Mouse (Mus musculus) heart, embryonic 13.5 days (tissue): ENCODE measurements around the gene Atp8b4. TPM values are rescaled to one million over a fixed set of nuclear protein-coding genes. Genes with fewer than 3 reads are reported as not detected.
"Not testable (repeated sequence)": the region's sequence is repeated elsewhere in the genome, so short reads cannot be mapped to it uniquely, and the experiment has no call there.

ENCODE experiments used
- ATAC-seq: fragments of 200-750 bp; cut with Nextera tagmentation; 2 replicates; pipeline ENCODE4 v1.8.0; 2017; ENCODE audit warnings: moderate TSS enrichment; ENCODE audit not compliant: insufficient number of reproducible peaks, low FRiP score, low TSS enrichment; ENCODE audit errors: extremely low read depth
- H3K27ac ChIP-seq: fragments of 300-500 bp; sonication (generic); replicated peaks from 2 replicates; pipeline ENCODE4 v1.5.1; 2015; ENCODE audit warnings: moderate library complexity, mild to moderate bottlenecking, inconsistent platforms
- H3K27me3 ChIP-seq: fragments of 300-500 bp; sonication (generic); replicated peaks from 2 replicates; pipeline ENCODE4 v1.6.1; 2015; ENCODE audit warnings: mild to moderate bottlenecking, inconsistent platforms
- H3K36me3 ChIP-seq: fragments of 300-500 bp; sonication (generic); 2 replicates; pipeline ENCODE4 v1.6.1; 2015; ENCODE audit warnings: mild to moderate bottlenecking, inconsistent platforms
- H3K4me1 ChIP-seq: fragments of 300-500 bp; sonication (generic); 2 replicates; pipeline ENCODE4 v1.6.1; 2015; ENCODE audit warnings: inconsistent platforms
- H3K4me2 ChIP-seq: fragments of 300-500 bp; sonication (generic); 2 replicates; pipeline ENCODE4 v1.6.1; 2015; ENCODE audit warnings: inconsistent platforms, mild to moderate bottlenecking, moderate library complexity
- H3K4me3 ChIP-seq: fragments of 300-500 bp; sonication (generic); 2 replicates; pipeline ENCODE4 v1.5.1; 2015; ENCODE audit warnings: moderate library complexity, mild to moderate bottlenecking, inconsistent platforms
- H3K9ac ChIP-seq: fragments of 300-500 bp; sonication (generic); 2 replicates; pipeline ENCODE4 v1.6.1; 2015; ENCODE audit warnings: inconsistent platforms, mild to moderate bottlenecking, moderate library complexity
- H3K9me3 ChIP-seq: fragments of 300-500 bp; sonication (generic); 2 replicates; pipeline ENCODE4 v1.6.1; 2016; ENCODE audit warnings: inconsistent platforms
- WGBS: fragments of 180-500 bp; shearing (Covaris S2); methylation state at CpG from one replicate; pipeline ENCODE4 v1.1.7; 2015; ENCODE audit warnings: mixed read lengths; 5-methylcytosine and 5-hydroxymethylcytosine counted together
- polyA plus RNA-seq: library from polyadenylated mRNA; unstranded; fragments of >200 nt; fragmentation: Nextera tagmentation; extraction: Ambion mirVana; gene quantifications from 2 replicates; pipeline ENCODE4 v1.2.1, GENCODE M21; 2015

The Atp8b4 gene
- polyA plus RNA-seq, 1 experiment from 2014 or later: 0.27 TPM

DNA sequence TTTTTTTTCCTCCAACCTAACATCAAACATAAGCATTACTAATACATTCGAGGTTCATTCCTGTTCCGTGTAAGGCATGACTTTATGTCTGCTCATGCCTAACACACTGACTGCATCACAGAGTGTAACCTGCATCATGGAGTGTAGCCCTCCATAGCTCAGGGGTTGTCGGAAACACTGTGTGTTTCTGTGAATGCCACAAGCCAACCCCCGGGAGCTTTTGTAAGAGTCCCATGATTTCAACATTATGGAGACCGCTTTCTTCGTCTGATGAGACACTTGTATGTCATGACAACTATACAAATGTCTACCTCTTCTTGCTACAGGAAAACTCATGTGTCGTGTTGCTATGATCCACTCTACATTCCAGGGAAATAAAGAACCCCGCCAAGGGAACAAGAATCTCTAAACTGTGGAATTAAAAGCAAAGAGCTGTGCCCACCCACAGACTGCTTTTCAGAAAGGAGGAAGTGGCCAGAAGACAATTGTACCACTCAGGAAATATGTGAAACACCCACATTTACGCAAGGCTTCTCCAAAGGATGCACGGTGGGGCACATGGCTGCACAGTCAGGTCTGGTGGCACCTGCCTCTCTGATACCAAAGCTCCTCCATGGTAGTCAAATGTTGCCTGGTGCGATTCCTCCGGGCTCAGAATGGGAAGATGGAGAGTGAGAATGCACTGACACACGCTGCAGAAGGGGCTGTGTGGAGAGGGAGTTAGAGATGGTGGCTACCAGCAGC, 33.9 kb downstream of the Atp8b4 start:
- WGBS: 74% methylated on average over 13 of the region's 13 CpGs
- no peak for ATAC-seq

DNA sequence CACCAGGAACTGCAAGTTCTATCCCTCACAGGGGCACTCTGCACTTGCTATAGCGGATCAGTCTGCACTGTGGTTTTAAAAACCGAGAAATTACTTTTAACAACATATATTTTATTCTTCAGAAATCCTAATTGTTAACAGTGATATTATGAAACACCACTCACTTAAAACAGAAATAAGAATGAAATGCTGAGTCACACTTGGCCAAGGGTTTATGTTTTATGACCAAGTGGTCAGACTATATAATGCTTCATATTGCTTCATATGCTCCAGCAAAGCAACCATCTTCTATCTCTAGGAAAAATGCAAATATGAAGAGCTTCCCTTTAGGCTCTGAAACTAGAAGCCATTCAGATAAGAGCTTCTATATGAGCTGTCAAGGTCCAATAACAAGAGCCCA, 41.8 kb downstream of the Atp8b4 start:
- no peak for ATAC-seq
- 72% methylated on average over 2 of the region's 2 CpGs for WGBS
- H3K4me2 ChIP-seq: no peak overlapping the region
- H3K36me3 ChIP-seq: no peaks in the 10 kb centered on the region
- no peaks in the 10 kb centered on the region for H3K9me3 ChIP-seq
- no peak overlapping the region for H3K9ac ChIP-seq
- H3K4me3 ChIP-seq: no peak overlapping the region
- H3K4me1 ChIP-seq: no peaks in the 10 kb centered on the region
- H3K27me3 ChIP-seq: no peaks in the 10 kb centered on the region
- no peak overlapping the region for H3K27ac ChIP-seq

More for the DNA sequence above, 33.9 kb downstream of the Atp8b4 start:
- no peaks in the 10 kb centered on the region for H3K9me3 ChIP-seq
- H3K36me3 ChIP-seq: no peaks in the 10 kb centered on the region
- H3K9ac ChIP-seq: no peak overlapping the region
- H3K27me3 ChIP-seq: no peaks in the 10 kb centered on the region
- no peak overlapping the region for H3K4me3 ChIP-seq
- H3K4me2 ChIP-seq: no peak overlapping the region
- no peaks in the 10 kb centered on the region for H3K4me1 ChIP-seq
- no peak overlapping the region for H3K27ac ChIP-seq

DNA sequence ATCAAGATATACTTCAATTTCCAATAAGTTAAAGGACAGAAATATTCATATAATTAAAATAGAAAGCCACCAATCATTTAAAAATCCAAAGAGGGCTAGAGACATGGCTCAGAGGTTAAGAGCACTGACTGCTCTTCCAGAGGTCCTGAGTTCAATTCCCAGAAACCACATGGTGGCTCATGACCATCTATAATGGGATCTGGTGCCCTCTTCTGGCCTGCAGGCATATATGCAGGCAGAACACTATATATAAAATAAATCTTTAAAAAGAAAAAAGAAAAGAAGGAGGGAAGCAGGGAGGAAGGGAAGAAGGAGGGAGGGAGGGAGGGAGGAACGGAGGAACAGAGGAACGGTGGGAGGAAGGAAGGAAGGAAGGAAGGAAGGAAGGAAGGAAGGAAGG, 42.7 kb downstream of the Atp8b4 start:
- not testable (repeated sequence) for ATAC-seq

DNA sequence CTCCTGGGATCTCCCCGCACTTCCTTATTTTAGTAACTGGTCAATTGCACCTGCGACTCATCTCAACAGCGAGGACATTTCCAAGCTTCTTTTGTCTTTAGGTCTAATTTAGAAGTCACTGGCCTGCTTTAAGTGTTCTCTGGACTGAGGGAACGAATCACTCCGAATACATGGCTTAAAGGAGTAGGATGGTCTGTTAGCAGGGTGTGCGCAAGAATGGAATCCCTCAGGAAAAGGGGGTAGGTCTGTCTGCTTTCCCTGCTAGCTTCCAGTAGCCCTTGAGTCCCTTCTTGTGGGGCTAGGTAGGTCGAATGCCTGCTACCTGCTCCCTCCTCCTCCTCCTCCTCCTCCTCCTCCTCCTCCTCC, 49.6 kb downstream of the Atp8b4 start:
- H3K4me2 ChIP-seq: peak overlapping the region; percentile 29
- H3K9ac ChIP-seq: no peak overlapping the region
- H3K4me3 ChIP-seq: no peak overlapping the region
- peak overlapping the region; percentile 97 for H3K27ac ChIP-seq
- H3K27me3 ChIP-seq: no peaks in the 10 kb centered on the region
- H3K9me3 ChIP-seq: no peaks in the 10 kb centered on the region
- ATAC-seq: peak; percentile 25; the same call in 1 of the 2 replicates
- 57% methylated on average over 7 of the region's 7 CpGs for WGBS
- peaks cover 17% of the 10 kb centered on the region for H3K4me1 ChIP-seq
- no peaks in the 10 kb centered on the region for H3K36me3 ChIP-seq

More for the DNA sequence above, 42.7 kb downstream of the Atp8b4 start:
- H3K9me3 ChIP-seq, H3K4me1 ChIP-seq, H3K27ac ChIP-seq, H3K27me3 ChIP-seq, H3K9ac ChIP-seq, H3K4me2 ChIP-seq, H3K36me3 ChIP-seq, H3K4me3 ChIP-seq: not testable (repeated sequence)
- WGBS: 69% methylated on average over 2 of the region's 2 CpGs

DNA sequence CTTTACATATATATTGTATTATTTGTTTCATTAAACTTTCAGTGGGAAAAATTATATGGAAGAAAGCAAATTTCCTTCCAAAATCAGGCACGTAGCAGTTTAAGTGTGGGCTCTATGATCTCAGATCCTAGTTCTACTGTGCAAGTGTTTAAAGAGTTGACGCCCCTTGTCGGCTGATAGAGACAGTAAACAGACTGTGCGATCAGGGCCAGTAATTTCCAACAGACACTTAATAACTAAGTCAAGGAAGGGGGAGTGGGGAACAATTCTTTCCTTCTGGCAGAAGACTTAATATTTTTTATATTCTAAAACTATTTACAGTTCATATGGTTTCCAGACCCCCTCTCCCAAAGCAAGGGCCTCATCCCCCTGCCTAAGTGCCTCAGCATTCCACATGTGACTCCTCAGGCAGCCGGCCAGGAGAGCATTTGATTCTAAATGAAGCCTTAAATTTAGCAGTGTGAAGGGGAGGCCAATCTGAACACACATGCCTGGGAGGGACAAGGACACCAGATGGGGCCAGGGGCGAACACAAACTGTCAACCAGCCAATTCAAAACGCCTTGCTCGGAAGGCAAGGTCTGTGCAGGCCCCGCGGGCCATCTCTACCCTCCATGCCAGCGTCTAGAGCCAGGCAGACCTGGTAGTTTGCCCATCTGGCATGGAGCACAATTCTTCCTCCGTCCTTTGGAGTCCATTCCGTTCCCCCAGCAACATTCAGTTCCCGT, 50.1 kb downstream of the Atp8b4 start:
- H3K9ac ChIP-seq: no peak overlapping the region
- ATAC-seq: peak; percentile 68; the same call in 1 of the 2 replicates

DNA sequence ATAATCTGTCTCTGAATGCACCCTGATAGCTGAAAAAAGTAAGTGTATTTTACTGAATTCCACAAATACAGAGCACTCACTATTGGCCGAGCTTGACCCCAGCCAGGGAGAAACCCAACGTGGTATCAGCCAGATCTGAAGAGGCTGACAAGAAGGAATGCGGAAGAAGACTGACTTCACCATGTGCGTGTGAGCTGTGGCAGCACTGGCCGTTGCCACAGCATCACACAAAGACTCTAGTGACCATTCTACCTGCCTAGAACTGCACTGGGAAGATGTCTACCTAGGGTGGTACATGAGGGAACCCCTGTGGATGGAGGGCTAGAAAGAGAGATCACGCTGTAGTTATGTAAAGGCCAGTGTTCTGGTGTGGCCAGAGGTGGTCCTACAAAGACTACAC, 55.4 kb downstream of the Atp8b4 start:
- H3K4me1 ChIP-seq: peaks cover 9% of the 10 kb centered on the region
- ATAC-seq: no peak
- no peak overlapping the region for H3K4me2 ChIP-seq
- H3K9me3 ChIP-seq: no peaks in the 10 kb centered on the region
- no peaks in the 10 kb centered on the region for H3K27me3 ChIP-seq
- no peaks in the 10 kb centered on the region for H3K36me3 ChIP-seq
- H3K27ac ChIP-seq: no peak overlapping the region
- H3K4me3 ChIP-seq: no peak overlapping the region
- H3K9ac ChIP-seq: no peak overlapping the region
- WGBS: 34% methylated on average over 6 of the region's 6 CpGs

More for the DNA sequence above, 50.1 kb downstream of the Atp8b4 start:
- Histone ChIP-seq H3K36me3 (no peaks in the 10 kb centered on the region), H3K4me2 (peak overlapping the region; percentile 29), H3K4me3 (no peak overlapping the region), H3K4me1 (peaks cover 17% of the 10 kb centered on the region), H3K9me3 (no peaks in the 10 kb centered on the region), H3K27me3 (no peaks in the 10 kb centered on the region), H3K27ac (peak overlapping the region; percentile 97)
- WGBS: 35% methylated on average over 14 of the region's 14 CpGs

DNA sequence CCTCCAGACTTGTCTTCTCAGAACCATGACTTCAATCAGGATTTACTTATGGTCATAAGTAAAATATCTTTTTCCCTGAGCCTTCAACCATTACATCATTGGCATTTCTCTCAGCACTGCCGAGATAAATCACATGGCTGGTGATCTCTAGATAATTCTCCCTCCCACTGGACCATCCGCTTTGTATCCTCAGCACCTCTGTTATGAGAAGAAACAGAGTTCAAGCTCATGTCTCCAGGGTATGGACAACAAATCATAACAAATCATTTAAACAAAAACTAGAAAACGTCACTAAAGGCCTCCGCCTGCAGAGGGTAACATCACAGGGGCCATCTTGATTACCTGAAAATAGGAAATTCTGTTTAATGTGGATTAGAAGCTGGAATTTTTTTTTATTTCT, 58.9 kb downstream of the Atp8b4 start:
- H3K4me1 ChIP-seq: peaks cover 5% of the 10 kb centered on the region
- H3K4me3 ChIP-seq: no peak overlapping the region
- no peak overlapping the region for H3K9ac ChIP-seq
- H3K4me2 ChIP-seq: no peak overlapping the region
- H3K9me3 ChIP-seq: no peaks in the 10 kb centered on the region
- WGBS: 52% methylated on average over 4 of the region's 4 CpGs
- no peak overlapping the region for H3K27ac ChIP-seq
- H3K27me3 ChIP-seq: no peaks in the 10 kb centered on the region
- ATAC-seq: no peak
- H3K36me3 ChIP-seq: no peaks in the 10 kb centered on the region

DNA sequence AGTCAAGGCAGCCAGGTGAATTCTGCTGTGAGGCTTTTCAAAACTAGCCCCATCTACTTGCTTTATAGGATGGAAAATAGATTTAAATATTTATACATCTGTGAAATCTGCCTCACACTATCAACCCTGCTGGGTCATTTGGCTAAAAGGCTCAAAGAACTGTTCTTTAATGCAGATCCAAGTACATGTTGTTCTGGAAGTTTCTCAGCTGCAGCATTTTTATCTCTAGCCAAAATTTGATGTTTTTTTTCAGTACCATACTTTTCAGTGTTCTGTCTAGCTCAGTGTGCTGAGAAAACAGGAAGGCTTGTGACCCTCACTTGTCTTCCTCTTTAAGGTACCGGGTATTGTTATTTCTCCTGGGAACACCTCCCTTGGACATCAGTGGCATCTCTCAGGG, 65.8 kb downstream of the Atp8b4 start:
- no peak for ATAC-seq
- Histone ChIP-seq H3K36me3 (no peaks in the 10 kb centered on the region), H3K9ac (no peak overlapping the region), H3K9me3 (no peaks in the 10 kb centered on the region), H3K27me3 (no peaks in the 10 kb centered on the region), H3K27ac (no peak overlapping the region), H3K4me3 (no peak overlapping the region), H3K4me2 (no peak overlapping the region), H3K4me1 (no peaks in the 10 kb centered on the region)
- 57% methylated on average over 1 of the region's 1 CpGs for WGBS

DNA sequence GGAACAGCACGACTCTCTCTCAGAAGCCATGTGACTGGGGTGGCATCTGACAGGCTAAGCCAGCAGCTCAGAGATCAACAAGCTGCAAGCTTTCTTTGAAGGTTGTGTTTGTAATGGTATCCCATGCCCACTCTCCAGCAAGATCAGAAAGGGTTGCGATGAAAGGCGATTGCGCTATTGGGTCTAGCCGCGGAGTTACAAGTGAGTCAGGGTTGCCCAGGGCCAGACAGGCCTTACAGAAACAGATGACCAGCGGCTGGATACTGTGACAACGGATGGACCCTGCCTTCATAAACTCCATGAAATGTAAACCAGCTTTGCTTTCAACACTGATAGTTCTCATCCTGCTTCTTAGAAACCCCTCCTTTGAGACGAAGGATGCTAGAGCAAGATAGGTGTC, 66.2 kb downstream of the Atp8b4 start:
- no peaks in the 10 kb centered on the region for H3K9me3 ChIP-seq
- no peak overlapping the region for H3K4me2 ChIP-seq
- no peak overlapping the region for H3K4me3 ChIP-seq
- 79% methylated on average over 9 of the region's 9 CpGs for WGBS
- ATAC-seq: no peak
- H3K4me1 ChIP-seq: no peaks in the 10 kb centered on the region
- no peak overlapping the region for H3K27ac ChIP-seq
- H3K36me3 ChIP-seq: no peaks in the 10 kb centered on the region
- no peaks in the 10 kb centered on the region for H3K27me3 ChIP-seq
- no peak overlapping the region for H3K9ac ChIP-seq

DNA sequence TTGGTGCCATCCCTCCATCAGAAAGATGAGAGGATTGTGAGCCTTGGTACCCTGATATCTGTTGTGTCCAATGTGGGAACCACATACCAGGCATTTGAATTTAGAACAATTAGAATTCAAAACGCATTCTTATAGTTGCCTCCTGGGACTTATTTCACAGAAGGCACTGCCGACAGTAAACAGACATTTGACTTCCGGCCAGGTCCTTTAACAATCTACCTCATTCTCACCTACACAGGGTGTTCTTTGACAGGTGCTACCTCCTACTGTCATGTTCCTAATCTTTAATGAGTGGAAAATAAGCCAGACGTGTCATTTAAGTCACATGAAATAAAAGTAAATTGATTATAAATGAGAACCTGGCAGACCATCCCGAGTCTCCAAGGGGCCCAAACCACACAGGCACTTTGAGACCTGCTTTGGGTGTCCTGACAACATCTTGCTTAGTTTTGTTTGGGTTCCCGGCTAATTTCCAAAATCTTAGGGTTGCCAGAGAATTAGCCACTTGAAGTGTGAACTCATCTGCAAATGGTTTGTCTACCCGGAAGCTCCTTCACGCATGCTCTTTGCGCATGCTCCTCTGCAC, 67.9 kb downstream of the Atp8b4 start:
- Histone ChIP-seq H3K4me1 (no peaks in the 10 kb centered on the region), H3K27me3 (no peaks in the 10 kb centered on the region), H3K36me3 (no peaks in the 10 kb centered on the region), H3K4me2 (no peak overlapping the region), H3K9me3 (no peaks in the 10 kb centered on the region), H3K4me3 (no peak overlapping the region), H3K9ac (no peak overlapping the region), H3K27ac (no peak overlapping the region)
- no peak for ATAC-seq
- WGBS: 73% methylated on average over 9 of the region's 9 CpGs

DNA sequence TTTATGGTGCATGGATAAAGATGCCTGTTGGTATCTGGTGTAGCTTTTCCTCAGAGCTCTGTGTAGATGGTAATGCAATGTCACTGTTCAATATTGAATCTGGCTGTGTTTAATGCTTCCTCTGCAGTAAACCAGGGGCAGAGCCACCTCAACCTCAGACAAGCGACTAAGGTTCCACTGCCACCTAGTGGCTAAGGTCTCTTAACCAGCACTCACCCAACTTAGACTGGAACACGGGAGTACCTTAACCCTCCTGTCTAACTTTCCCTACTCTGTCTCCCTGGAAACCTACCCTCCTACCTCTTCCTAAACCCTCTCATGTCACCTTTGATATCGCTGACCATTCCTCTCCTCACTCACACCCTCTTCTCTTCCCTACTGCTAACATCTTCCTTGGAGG, 71.2 kb downstream of the Atp8b4 start:
- Histone ChIP-seq H3K4me1 (no peaks in the 10 kb centered on the region), H3K27ac (no peak overlapping the region), H3K27me3 (no peaks in the 10 kb centered on the region), H3K9ac (no peak overlapping the region), H3K4me2 (no peak overlapping the region), H3K36me3 (no peaks in the 10 kb centered on the region), H3K4me3 (no peak overlapping the region), H3K9me3 (no peaks in the 10 kb centered on the region)
- 6% methylated on average over 3 of the region's 3 CpGs for WGBS
- ATAC-seq: no peak
